Mouse (Mus musculus): ENCODE measurements around the gene Tph2. TPM values are rescaled to one million over a fixed set of nuclear protein-coding genes. Genes with fewer than 3 reads are reported as not detected.

Tph2 gene
- polyA plus RNA-seq (2014; fragmentation: Nextera tagmentation; extraction: Ambion mirVana): 0.09 TPM in 1 of 2 replicates, not detected in the other

DNA sequence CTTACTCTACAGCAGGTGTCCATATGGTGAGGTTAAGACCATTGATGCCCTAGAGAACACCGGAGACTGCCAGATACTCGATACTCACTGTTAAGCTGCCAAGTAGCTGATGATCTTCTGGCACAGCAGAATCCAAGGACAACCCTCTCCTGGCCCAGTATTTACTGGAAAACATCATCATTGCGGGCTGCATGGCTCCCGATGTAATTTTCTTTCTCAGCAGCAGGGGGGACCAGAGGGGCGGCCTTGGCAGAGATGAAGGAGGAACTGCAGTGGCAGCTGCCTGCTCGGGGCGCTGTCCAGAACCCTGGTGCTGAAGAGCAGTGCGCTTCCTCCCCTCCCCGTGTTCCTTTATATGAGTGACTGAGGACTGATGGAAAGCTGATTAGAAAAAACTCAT is at the start of gene Tph2:
TSS of gene Tph2 (minus strand) at position 326 of the 400 bp plus-strand sequence.
- Histone ChIP-seq H3K9me3 (ENCODE audit: low read depth, low read length) (no peaks in the 10 kb centered on the region), H3K4me2 (no peak within 1 kb of the TSS), H3K9ac (no peak within 1 kb of the TSS), H3K36me3 (ENCODE audit: insufficient read depth) (no peaks in the 10 kb centered on the region), H3K27me3 (ENCODE audit: insufficient read depth, low read length) (no peaks in the 10 kb centered on the region), H3K4me1 (ENCODE audit: insufficient read depth) (no peaks in the 10 kb centered on the region), H3K27ac (ENCODE audit: low read depth) (no peak within 1 kb of the TSS), H3K4me3 (ENCODE audit: low read depth, low read length) (no peak within 1 kb of the TSS)
- peak; percentile 79 for TF ChIP-seq CTCF (IDR thresholded peaks at IDR 0.05; ENCODE audit: low read depth)
- WGBS: 8% methylated on average over 9 of the region's 9 CpGs
- ATAC-seq (ENCODE audit: insufficient read depth) (peak; percentile 89), DNase-seq (peak; percentile 91)

DNA sequence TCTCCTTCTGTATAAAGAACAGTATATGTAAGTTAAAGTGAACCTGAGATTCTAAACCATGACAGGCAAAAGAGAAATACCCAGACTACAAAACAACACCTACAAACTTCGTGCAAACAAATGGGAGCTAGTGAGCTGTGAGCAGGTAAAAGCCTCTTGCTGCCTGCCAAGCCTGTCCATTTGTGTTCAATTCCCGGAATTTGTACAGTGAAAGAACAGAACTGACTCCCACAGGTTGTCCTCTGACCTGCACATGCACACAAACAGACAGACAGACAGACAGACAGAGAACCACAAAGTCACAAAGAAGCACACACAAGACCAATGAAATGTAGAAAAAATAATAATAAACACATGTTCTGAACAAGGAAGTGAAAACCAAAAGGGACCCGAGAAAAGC is 49.0 kb upstream of the Tph2 start:
- H3K9me3 ChIP-seq (ENCODE audit: low read depth, low read length): no peaks in the 10 kb centered on the region
- ATAC-seq (ENCODE audit: insufficient read depth) (no peak), DNase-seq (no peak)
- H3K4me3 ChIP-seq (ENCODE audit: low read depth, low read length): no peak overlapping the region
- peaks cover 33% of the 10 kb centered on the region for H3K36me3 ChIP-seq (ENCODE audit: insufficient read depth)
- H3K27ac ChIP-seq (ENCODE audit: low read depth): no peak overlapping the region
- WGBS: 86% methylated on average over 3 of the region's 3 CpGs
- TF ChIP-seq CTCF (IDR thresholded peaks at IDR 0.05; ENCODE audit: low read depth): no peak
- no peak overlapping the region for H3K9ac ChIP-seq
- no peaks in the 10 kb centered on the region for H3K4me1 ChIP-seq (ENCODE audit: insufficient read depth)
- no peak overlapping the region for H3K4me2 ChIP-seq
- no peaks in the 10 kb centered on the region for H3K27me3 ChIP-seq (ENCODE audit: insufficient read depth, low read length)

DNA sequence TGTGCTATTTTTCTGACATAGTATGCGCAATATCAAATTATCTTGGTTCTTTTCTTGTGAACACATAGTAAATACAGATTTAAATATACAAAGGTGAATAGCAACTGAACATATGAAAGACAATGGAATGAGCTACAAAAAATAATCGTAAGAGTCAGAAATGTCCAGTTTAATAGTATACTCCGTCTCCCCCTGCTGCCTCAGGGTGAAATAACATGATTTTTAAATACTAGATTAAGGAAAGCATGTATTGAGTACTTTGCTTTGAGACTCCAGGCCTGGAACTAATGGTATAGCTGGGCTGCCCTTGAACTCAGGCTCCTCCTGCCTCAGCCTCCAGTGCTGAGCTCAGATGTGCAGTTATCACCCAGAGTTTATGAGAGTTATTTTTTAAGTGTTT is 47.7 kb upstream of the Tph2 start:
- H3K36me3 ChIP-seq (ENCODE audit: insufficient read depth): peaks cover 25% of the 10 kb centered on the region
- H3K27me3 ChIP-seq (ENCODE audit: insufficient read depth, low read length): no peaks in the 10 kb centered on the region
- no peak overlapping the region for H3K27ac ChIP-seq (ENCODE audit: low read depth)
- ATAC-seq (ENCODE audit: insufficient read depth): no peak
- TF ChIP-seq CTCF (IDR thresholded peaks at IDR 0.05; ENCODE audit: low read depth): 0 out of 2 replicates have a peak, but pooled peaks have one; percentile 17
- peak; percentile 6 for DNase-seq
- H3K4me2 ChIP-seq: no peak overlapping the region
- no peak overlapping the region for H3K4me3 ChIP-seq (ENCODE audit: low read depth, low read length)
- no peak overlapping the region for H3K9ac ChIP-seq
- H3K9me3 ChIP-seq (ENCODE audit: low read depth, low read length): no peaks in the 10 kb centered on the region
- H3K4me1 ChIP-seq (ENCODE audit: insufficient read depth): no peaks in the 10 kb centered on the region
- WGBS: 84% methylated on average over 3 of the region's 3 CpGs

DNA sequence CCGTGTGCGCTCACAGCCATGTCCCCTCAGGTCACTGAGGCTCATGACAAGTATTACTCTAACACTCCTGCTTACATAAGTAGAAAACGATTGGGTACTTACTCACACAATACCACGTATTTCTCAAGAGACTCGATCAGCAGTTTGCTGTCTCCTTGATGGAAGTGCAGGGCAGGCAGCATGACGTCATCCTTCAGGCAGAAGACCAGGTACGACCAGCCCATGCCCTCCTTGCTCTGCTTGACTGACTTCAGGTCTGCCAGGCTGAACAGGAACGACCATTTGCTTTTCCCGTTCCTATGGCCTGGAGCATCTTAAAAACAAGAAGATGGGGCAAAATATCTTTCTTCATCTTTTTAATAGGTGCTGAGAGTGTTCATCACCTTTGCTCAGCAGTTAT is 44.2 kb upstream of the Tph2 start:
- no peak for ATAC-seq (ENCODE audit: insufficient read depth)
- WGBS: 84% methylated on average over 9 of the region's 9 CpGs
- Histone ChIP-seq H3K4me2 (no peak overlapping the region), H3K4me1 (ENCODE audit: insufficient read depth) (no peaks in the 10 kb centered on the region), H3K9ac (no peak overlapping the region), H3K27ac (ENCODE audit: low read depth) (no peak overlapping the region), H3K27me3 (ENCODE audit: insufficient read depth, low read length) (no peaks in the 10 kb centered on the region), H3K4me3 (ENCODE audit: low read depth, low read length) (no peak overlapping the region), H3K9me3 (ENCODE audit: low read depth, low read length) (no peaks in the 10 kb centered on the region), H3K36me3 (ENCODE audit: insufficient read depth) (peaks cover 20% of the 10 kb centered on the region; the same call in 1 of the 2 replicates)
- DNase-seq: no peak
- TF ChIP-seq CTCF (IDR thresholded peaks at IDR 0.05; ENCODE audit: low read depth): no peak

DNA sequence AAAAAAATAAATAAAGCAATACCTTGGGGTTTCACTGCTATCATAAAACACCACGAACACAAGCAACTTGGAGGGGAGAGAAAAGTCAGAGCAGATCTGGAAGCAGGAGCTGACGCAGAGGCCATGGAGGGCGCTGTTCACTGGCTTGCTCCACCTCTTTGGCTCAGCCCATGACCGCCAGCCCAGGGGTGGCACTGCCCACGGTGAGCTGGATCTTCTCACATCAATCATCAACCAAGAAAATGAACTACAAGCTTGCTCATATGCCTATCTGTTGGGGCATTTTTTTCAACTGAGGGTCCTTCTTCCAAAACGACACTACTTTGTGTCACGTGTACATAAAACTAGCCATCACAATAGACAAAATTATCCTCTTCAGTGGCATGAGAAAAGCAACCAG is 41.8 kb upstream of the Tph2 start:
- Histone ChIP-seq H3K4me3 (ENCODE audit: low read depth, low read length) (no peak overlapping the region), H3K9me3 (ENCODE audit: low read depth, low read length) (no peaks in the 10 kb centered on the region), H3K27ac (ENCODE audit: low read depth) (no peak overlapping the region), H3K4me1 (ENCODE audit: insufficient read depth) (no peaks in the 10 kb centered on the region), H3K9ac (no peak overlapping the region), H3K36me3 (ENCODE audit: insufficient read depth) (peaks cover 10% of the 10 kb centered on the region; the same call in 1 of the 2 replicates), H3K27me3 (ENCODE audit: insufficient read depth, low read length) (no peaks in the 10 kb centered on the region), H3K4me2 (no peak overlapping the region)
- ATAC-seq (ENCODE audit: insufficient read depth) (no peak), DNase-seq (no peak)
- WGBS: 88% methylated on average over 7 of the region's 7 CpGs
- TF ChIP-seq CTCF (IDR thresholded peaks at IDR 0.05; ENCODE audit: low read depth): no peak

DNA sequence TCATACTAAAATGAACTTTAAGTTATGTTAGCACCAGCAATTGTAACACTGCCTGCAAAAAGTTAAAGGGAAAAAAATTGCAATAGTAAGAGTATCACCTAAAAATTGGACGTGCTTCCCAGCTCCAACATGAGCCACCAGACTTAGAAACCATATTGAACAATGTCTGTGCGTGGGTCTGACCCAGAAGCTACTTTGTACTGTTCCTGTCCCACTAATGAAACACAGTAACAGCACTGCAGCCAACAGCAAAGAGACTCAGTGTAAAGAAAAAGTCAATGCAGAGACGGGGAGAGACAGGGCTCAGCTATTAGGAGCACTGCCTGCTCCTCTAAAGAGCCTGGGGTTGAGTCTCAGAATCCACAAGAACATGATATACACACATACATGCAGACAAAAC is 39.0 kb upstream of the Tph2 start:
- WGBS: 88% methylated on average over 3 of the region's 3 CpGs
- Histone ChIP-seq H3K4me2 (no peak overlapping the region), H3K9ac (no peak overlapping the region), H3K4me1 (ENCODE audit: insufficient read depth) (no peaks in the 10 kb centered on the region), H3K27ac (ENCODE audit: low read depth) (no peak overlapping the region), H3K4me3 (ENCODE audit: low read depth, low read length) (no peak overlapping the region), H3K36me3 (ENCODE audit: insufficient read depth) (peaks cover 17% of the 10 kb centered on the region; the same call in 1 of the 2 replicates), H3K27me3 (ENCODE audit: insufficient read depth, low read length) (no peaks in the 10 kb centered on the region), H3K9me3 (ENCODE audit: low read depth, low read length) (no peaks in the 10 kb centered on the region)
- ATAC-seq (ENCODE audit: insufficient read depth) (no peak), DNase-seq (no peak)
- no peak for TF ChIP-seq CTCF (IDR thresholded peaks at IDR 0.05; ENCODE audit: low read depth)

DNA sequence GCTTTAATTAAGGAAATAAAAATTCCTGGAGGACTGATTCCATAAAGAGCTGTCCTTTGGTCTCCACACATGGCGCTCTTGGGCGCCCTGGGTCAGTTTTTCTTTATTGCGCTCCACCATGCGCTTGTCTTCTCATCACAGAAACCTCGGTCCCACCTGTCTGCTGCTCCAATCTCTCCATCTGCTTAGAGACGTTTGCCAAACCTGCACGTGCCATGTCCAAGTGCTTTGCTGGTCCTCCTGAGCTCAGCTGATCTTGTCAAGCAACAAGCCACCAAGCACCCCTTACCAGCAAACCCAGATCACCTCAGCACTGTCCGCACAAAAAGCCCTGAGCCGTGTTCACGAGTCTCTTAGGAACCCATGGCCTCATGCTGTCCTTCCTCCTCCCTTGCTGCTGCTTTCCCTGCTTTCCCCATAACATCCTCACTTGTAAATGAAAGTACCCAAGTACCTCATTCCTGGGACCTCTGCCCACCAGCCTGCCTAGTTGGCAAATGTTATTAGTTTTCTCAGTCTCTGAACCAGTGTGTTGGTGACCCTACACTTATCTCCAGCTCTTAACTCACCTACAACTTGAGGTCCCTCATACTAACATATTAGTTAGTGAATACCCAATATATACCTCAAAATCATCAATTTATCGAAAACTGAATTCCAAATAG is 28.2 kb upstream of the Tph2 start:
- ATAC-seq (ENCODE audit: insufficient read depth) (no peak), DNase-seq (no peak)
- Histone ChIP-seq H3K27ac (ENCODE audit: low read depth) (no peak overlapping the region), H3K4me3 (ENCODE audit: low read depth, low read length) (no peak overlapping the region), H3K9ac (no peak overlapping the region), H3K36me3 (ENCODE audit: insufficient read depth) (peaks cover 48% of the 10 kb centered on the region), H3K4me1 (ENCODE audit: insufficient read depth) (no peaks in the 10 kb centered on the region), H3K4me2 (no peak overlapping the region), H3K9me3 (ENCODE audit: low read depth, low read length) (no peaks in the 10 kb centered on the region), H3K27me3 (ENCODE audit: insufficient read depth, low read length) (no peaks in the 10 kb centered on the region)
- no peak for TF ChIP-seq CTCF (IDR thresholded peaks at IDR 0.05; ENCODE audit: low read depth)
- 93% methylated on average over 11 of the region's 11 CpGs for WGBS
